Mouse (Mus musculus): ENCODE measurements around the gene Kif27. TPM values are rescaled to one million over a fixed set of nuclear protein-coding genes. Genes with fewer than 3 reads are reported as not detected.
A peak's percentile ranks its signal among the peaks of the same experiment; 100 is the strongest.

Gene Kif27
- polyA plus RNA-seq, 1 experiment from 2014 or later: 1.5 TPM

DNA sequence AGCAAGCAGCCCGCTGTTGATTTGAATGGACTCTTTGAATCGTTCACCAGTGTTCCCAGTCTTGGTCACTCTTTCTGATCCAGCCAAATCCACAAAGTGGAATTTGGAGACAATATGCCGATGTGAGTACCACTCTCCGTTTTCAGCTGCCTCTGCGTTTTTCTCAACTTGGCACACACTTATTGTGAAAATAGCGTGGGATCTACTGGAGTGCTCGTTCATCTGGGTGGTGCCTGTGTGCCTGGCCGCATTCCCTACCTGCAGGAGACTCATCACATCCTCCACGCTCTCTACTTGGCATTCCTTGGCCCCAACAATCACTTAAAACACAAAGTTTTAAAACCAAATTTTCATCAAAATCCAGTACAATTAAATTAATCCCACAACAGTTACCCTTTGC, 14.4 kb downstream of the Kif27 start:
- H3K9me3 ChIP-seq: no peaks in the 10 kb centered on the region
- WGBS: 89% methylated on average over 9 of the region's 9 CpGs

DNA sequence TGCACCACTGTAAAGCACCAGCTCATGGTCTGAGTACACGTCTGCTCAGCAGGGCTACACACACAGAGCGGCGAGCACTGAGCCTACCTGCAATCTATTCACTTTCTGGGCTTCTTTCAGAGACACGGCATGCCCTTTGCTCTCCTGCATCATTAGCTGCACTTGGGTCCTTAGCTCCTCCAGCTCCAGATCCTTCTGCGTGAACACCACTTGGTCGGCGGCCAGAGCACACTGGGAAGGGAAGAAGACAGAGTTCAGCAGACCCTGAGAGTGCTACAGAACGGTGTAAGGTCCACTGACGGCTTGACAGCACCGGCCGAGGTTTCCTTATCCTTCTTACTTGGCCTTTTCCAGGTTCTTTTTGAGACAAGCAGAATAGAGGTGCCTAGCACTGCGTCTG, 21.5 kb downstream of the Kif27 start:
- no peak for DNase-seq (ENCODE audit: low spot score)
- H3K9me3 ChIP-seq: no peaks in the 10 kb centered on the region
- H3K27me3 ChIP-seq (ENCODE audit: insufficient read depth, poor library complexity, severe bottlenecking): no peaks in the 10 kb centered on the region
- H3K27ac ChIP-seq: no peak overlapping the region
- H3K36me3 ChIP-seq: no peaks in the 10 kb centered on the region
- WGBS: 85% methylated on average over 12 of the region's 12 CpGs
- no peaks in the 10 kb centered on the region for H3K4me1 ChIP-seq (replicated peaks)
- no peak overlapping the region for H3K4me3 ChIP-seq

More for the DNA sequence above, 14.4 kb downstream of the Kif27 start:
- DNase-seq (ENCODE audit: low spot score): no peak
- Histone ChIP-seq H3K36me3 (no peaks in the 10 kb centered on the region), H3K27me3 (ENCODE audit: insufficient read depth, poor library complexity, severe bottlenecking) (no peaks in the 10 kb centered on the region), H3K27ac (no peak overlapping the region), H3K4me1 (replicated peaks) (no peaks in the 10 kb centered on the region), H3K4me3 (no peak overlapping the region)

DNA sequence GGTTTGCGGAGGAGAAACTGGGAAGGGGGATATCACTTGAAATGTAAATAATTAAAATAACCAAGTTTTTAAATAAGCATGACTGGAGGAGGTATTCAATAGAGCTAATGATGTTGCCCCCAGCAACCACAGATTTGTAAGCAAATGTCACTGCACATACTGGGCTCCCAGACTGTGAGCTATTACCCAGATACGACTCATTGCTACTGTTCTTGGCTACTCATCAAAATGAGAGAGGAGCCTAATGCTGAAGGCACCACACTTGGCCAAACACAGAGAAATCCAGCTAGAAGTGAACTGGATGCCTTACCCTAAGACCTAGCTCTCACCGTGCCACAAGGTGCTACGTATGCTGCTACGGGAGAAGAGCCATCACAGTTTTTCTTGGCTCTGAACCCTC, 24.8 kb downstream of the Kif27 start:
- no peaks in the 10 kb centered on the region for H3K27me3 ChIP-seq (ENCODE audit: insufficient read depth, poor library complexity, severe bottlenecking)
- no peaks in the 10 kb centered on the region for H3K9me3 ChIP-seq
- DNase-seq (ENCODE audit: low spot score): no peak
- H3K36me3 ChIP-seq: no peaks in the 10 kb centered on the region
- no peak overlapping the region for H3K4me3 ChIP-seq
- no peak overlapping the region for H3K27ac ChIP-seq
- 95% methylated on average over 5 of the region's 5 CpGs for WGBS
- H3K4me1 ChIP-seq (replicated peaks): no peaks in the 10 kb centered on the region

DNA sequence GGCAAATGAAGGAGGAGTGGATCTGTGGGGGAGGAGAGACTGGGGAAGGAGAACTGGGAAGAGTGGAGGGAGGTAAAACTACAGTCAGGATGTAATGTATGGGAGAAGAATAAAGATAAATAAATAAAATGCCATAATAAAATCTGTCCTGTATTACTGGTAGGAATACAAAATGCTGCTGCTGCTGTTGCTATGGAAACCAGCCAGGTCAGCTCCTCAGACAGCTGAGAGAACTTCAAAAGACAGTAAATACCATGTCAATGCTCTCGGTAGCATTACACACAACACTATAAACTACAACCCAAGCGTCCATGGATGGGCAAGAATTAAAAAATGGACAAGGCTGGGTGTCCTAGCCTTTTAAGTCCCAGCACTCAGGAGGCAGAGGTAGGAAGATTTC, 41.2 kb downstream of the Kif27 start:
- H3K27ac ChIP-seq: no peak overlapping the region
- no peaks in the 10 kb centered on the region for H3K4me1 ChIP-seq (replicated peaks)
- DNase-seq (ENCODE audit: low spot score): no peak
- no peaks in the 10 kb centered on the region for H3K9me3 ChIP-seq
- 78% methylated on average over 2 of the region's 2 CpGs for WGBS
- no peak overlapping the region for H3K4me3 ChIP-seq
- H3K36me3 ChIP-seq: no peaks in the 10 kb centered on the region
- H3K27me3 ChIP-seq (ENCODE audit: insufficient read depth, poor library complexity, severe bottlenecking): no peaks in the 10 kb centered on the region

DNA sequence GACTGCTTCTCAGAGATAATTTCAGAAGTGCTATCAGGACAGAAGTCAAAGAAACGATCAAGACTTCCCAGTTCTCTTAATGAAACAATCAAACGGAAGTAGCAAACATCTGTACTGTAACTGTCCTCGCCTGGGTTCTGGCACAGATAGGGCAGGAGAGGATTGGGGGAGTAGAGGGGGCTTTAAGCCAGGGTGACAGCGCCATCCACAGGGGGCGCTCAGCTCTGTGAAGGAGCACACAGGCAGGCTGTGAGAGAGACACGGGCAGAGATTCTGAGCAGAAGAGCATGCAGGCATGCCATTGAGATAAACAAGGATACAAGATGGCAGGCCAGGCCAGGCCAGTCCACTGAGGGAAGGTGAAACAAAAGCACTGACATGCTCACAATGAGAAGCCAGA, 43.9 kb downstream of the Kif27 start:
- no peaks in the 10 kb centered on the region for H3K27me3 ChIP-seq (ENCODE audit: insufficient read depth, poor library complexity, severe bottlenecking)
- H3K4me3 ChIP-seq: no peak overlapping the region
- no peaks in the 10 kb centered on the region for H3K36me3 ChIP-seq
- H3K9me3 ChIP-seq: no peaks in the 10 kb centered on the region
- DNase-seq (ENCODE audit: low spot score): no peak
- H3K4me1 ChIP-seq (replicated peaks): no peaks in the 10 kb centered on the region
- H3K27ac ChIP-seq: no peak overlapping the region
- WGBS: 61% methylated on average over 6 of the region's 6 CpGs

DNA sequence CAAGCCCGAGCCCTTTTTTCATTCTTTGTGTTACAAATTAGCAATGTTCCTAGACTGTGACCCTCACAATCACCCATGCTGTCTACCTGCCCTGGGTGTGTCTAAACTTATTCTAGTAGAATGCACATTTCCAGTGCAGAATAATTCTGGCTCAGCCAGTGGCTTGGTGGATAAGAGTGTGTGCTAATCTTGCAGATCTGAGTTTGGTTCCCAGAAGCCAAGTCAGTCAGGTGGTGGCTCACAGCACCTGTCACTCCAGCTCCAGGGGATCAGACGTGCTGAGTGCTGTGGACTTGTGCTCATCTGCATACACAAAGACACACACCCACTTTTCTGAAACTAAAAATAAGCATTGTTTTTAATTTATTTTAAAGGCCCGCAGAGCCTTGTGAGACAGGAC, 45.2 kb downstream of the Kif27 start:
- H3K4me3 ChIP-seq: no peak overlapping the region
- H3K36me3 ChIP-seq: no peaks in the 10 kb centered on the region
- no peak for DNase-seq (ENCODE audit: low spot score)
- WGBS: 79% methylated on average over 3 of the region's 3 CpGs
- no peaks in the 10 kb centered on the region for H3K27me3 ChIP-seq (ENCODE audit: insufficient read depth, poor library complexity, severe bottlenecking)
- no peak overlapping the region for H3K27ac ChIP-seq
- H3K9me3 ChIP-seq: no peaks in the 10 kb centered on the region
- H3K4me1 ChIP-seq (replicated peaks): no peaks in the 10 kb centered on the region

DNA sequence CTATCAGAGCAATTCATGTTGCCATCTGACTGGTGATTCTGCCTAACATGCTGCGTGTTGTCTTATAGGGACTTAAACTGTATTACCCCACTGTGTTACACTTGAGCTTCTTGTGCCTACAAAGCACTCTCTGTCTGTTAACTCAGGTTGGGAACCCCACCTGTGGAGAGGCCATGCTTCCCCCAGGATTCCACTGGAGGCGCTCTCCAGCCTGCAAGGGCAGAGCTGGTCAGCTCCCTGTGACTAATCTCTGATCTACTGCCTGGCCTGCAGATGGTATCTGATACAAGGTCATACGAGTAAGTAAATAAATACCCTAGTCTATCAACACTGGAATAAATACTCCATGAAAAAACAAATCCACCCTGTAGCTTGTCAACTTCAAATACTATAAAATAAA, 47.6 kb downstream of the Kif27 start:
- no peak overlapping the region for H3K27ac ChIP-seq
- H3K36me3 ChIP-seq: no peaks in the 10 kb centered on the region
- H3K9me3 ChIP-seq: no peaks in the 10 kb centered on the region
- H3K4me1 ChIP-seq (replicated peaks): no peaks in the 10 kb centered on the region
- 42% methylated on average over 3 of the region's 3 CpGs for WGBS
- H3K4me3 ChIP-seq: no peak overlapping the region
- peak; percentile 7 for DNase-seq (ENCODE audit: low spot score)
- no peaks in the 10 kb centered on the region for H3K27me3 ChIP-seq (ENCODE audit: insufficient read depth, poor library complexity, severe bottlenecking)

DNA sequence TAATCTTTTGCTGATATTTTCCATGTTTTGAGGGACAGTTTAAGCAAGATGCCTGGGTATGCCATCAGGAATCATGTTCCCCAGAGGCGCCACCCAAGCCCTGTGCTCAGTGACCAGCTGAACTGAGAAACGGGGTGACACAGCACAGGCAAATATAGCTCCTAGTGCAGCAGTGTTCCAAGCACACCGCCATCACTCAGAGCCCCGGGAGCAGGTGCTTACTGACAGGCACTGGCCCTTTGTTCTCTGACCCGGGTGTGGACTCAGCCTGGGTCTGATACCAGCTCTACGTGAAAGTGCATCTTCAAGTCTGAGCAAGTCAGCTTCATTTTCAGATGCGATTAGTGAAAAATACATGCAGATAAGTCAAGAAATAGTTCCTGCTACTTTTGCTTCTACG, 49.4 kb downstream of the Kif27 start:
- no peaks in the 10 kb centered on the region for H3K27me3 ChIP-seq (ENCODE audit: insufficient read depth, poor library complexity, severe bottlenecking)
- H3K4me1 ChIP-seq (replicated peaks): no peaks in the 10 kb centered on the region
- no peak overlapping the region for H3K27ac ChIP-seq
- 78% methylated on average over 8 of the region's 8 CpGs for WGBS
- H3K36me3 ChIP-seq: no peaks in the 10 kb centered on the region
- no peak overlapping the region for H3K4me3 ChIP-seq
- H3K9me3 ChIP-seq: no peaks in the 10 kb centered on the region
- DNase-seq (ENCODE audit: low spot score): peak; percentile 7

DNA sequence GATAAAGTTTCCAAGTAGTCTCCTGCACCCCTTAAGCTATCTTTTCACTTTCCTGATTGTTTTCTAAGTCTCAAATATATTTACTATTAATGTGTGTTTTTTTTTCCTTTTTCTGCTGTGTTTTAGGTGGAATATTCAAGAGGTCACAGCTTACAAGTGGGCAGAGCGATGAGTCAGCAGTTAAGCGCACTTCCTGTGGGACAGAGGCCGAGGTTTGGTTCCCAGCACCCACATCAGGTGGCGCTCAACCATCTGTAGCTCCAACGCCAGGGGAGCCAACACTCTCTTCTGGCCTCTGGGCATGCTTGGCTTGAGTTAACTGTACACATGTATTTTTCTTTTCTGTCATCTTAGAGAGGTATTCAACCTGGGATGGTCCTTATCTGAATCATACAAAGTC, 51.5 kb downstream of the Kif27 start:
- Histone ChIP-seq H3K9me3 (no peaks in the 10 kb centered on the region), H3K27ac (no peak overlapping the region), H3K27me3 (ENCODE audit: insufficient read depth, poor library complexity, severe bottlenecking) (no peaks in the 10 kb centered on the region), H3K4me1 (replicated peaks) (no peaks in the 10 kb centered on the region), H3K36me3 (no peaks in the 10 kb centered on the region), H3K4me3 (no peak overlapping the region)
- DNase-seq (ENCODE audit: low spot score): no peak
- WGBS: 91% methylated on average over 5 of the region's 5 CpGs

DNA sequence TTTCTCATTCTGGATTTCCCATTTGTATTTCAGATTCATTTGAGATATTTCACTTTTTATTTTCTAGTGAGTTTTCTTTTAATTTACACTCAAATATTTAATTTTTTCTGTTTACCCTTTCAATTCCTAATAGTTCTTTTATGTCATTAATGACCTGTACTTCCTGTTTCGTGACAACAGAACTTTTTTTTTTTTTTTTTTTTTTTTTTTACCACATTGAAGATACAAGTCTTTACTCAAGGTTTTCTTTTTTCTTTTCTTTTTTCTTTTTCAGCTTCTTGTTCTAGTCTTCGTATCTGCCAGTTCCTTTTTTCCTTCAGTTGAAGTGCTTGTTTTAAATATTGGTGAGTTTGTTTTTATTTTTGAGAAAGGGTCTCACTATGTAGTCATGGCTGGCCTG, 53.7 kb downstream of the Kif27 start:
- no peak overlapping the region for H3K27ac ChIP-seq
- DNase-seq (ENCODE audit: low spot score): no peak
- H3K4me3 ChIP-seq: no peak overlapping the region
- no peaks in the 10 kb centered on the region for H3K4me1 ChIP-seq (replicated peaks)
- H3K27me3 ChIP-seq (ENCODE audit: insufficient read depth, poor library complexity, severe bottlenecking): no peaks in the 10 kb centered on the region
- 87% methylated on average over 2 of the region's 2 CpGs for WGBS
- H3K9me3 ChIP-seq: no peaks in the 10 kb centered on the region
- H3K36me3 ChIP-seq: no peaks in the 10 kb centered on the region

DNA sequence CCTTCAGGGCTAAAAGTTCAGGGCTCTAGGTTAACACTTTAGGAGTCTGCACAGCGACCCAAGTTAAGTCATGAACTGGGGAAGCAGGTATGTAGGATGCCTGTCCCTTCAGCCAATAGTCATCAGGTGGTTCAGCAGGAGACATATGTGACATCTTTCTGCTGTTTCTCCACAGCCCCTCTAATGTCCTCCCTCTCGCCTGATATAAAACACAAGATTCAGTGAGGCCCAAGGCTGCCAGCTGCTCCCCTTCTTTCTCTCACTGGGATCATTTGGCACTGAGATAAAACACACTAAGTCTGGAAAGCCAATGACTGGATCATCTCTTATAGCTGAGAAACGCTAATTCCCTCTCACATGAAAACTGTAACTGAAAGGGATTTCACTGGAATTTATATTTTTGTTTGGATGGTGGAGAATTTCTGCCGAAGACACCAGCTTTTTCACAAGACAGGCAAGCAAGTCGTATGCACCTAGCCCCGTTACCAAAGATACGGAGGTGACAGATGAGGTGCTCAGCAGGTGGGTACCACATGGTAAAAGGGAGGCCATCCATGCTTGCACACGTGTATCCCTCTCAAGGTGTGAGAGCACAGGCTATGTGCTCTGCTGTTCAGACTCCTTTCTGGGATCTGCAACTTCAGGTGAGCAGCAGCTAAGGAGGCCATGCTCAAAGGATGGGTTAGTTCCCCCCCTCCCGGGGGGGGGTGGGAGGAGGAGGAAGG, 56.3 kb downstream of the Kif27 start:
- no peak overlapping the region for H3K4me3 ChIP-seq
- H3K27me3 ChIP-seq (ENCODE audit: insufficient read depth, poor library complexity, severe bottlenecking): no peaks in the 10 kb centered on the region
- no peaks in the 10 kb centered on the region for H3K36me3 ChIP-seq
- H3K9me3 ChIP-seq: no peaks in the 10 kb centered on the region
- no peak for DNase-seq (ENCODE audit: low spot score)
- whole genome bisulfite sequencing: 82% methylated on average over 9 of the region's 9 CpGs
- H3K27ac ChIP-seq: no peak overlapping the region
- no peaks in the 10 kb centered on the region for H3K4me1 ChIP-seq (replicated peaks)

DNA sequence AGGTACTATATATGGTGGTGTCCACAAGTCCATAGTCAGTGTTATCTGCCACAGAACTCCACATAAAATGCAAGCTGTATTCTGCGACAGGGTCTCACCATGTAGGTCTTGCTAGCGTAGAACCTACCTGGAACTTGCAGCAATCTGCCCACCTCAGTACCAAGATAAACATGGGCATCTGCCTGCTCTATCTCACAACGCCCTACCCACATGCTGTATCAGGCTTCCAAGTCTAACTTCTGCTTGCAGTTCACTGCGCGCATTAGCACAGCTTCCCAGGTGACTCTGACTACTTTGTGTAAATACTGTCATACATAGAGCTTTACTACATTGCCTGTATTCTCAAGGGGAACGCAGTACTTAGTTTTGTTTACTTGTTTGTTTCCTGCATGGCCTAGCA, 57.0 kb downstream of the Kif27 start:
- Histone ChIP-seq H3K4me1 (replicated peaks) (no peaks in the 10 kb centered on the region), H3K27me3 (ENCODE audit: insufficient read depth, poor library complexity, severe bottlenecking) (no peaks in the 10 kb centered on the region), H3K36me3 (no peaks in the 10 kb centered on the region), H3K9me3 (no peaks in the 10 kb centered on the region), H3K4me3 (no peak overlapping the region), H3K27ac (no peak overlapping the region)
- 94% methylated on average over 6 of the region's 6 CpGs for WGBS
- no peak for DNase-seq (ENCODE audit: low spot score)

DNA sequence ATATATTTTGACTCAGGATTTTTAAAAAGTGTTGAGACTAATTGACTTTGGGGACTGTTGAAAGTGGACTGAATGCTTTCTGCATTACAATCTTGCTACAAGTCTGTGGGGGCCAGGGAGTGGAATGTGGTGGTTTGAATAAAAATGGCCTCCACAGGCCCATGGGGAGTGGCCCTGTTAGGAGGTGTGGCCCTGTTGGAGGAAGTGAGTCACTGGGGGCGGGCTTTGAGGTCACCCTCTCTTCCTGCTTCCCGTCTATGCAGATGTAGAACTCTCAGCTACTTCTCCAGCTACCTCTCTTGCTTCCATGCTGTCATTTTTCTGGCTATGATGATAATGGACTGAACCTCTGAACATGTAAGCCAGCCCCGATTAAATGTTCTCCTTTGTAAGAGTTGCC, 60.2 kb downstream of the Kif27 start:
- H3K4me3 ChIP-seq: no peak overlapping the region
- H3K27me3 ChIP-seq (ENCODE audit: insufficient read depth, poor library complexity, severe bottlenecking): no peaks in the 10 kb centered on the region; the same call in 1 of the 2 replicates
- no peak for DNase-seq (ENCODE audit: low spot score)
- 97% methylated on average over 3 of the region's 3 CpGs for WGBS
- H3K4me1 ChIP-seq (replicated peaks): 0 out of 2 replicates have a peak, but pooled peaks cover 1% of the 10 kb centered on the region
- no peaks in the 10 kb centered on the region for H3K9me3 ChIP-seq
- no peak overlapping the region for H3K27ac ChIP-seq
- H3K36me3 ChIP-seq: no peaks in the 10 kb centered on the region

DNA sequence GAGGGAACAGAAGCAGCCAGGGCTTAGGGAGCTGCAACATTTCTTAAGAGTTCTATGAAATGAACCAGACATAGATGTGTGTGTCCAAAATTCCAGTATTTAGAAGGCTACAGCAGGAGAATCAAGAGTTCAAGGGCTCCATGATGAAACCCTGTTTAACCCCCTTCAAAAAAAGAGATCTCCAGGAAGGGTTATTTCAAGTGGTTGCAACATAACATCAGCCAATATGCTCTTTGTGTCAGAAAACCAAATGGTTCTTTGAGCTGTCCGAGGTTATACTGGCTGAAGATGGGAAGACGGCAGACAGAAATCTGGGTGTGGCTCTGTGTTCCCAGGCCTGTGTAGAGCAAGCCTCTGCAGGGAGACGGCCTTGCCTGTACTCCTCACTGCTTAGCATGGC, 63.3 kb downstream of the Kif27 start:
- DNase-seq (ENCODE audit: low spot score): no peak
- no peaks in the 10 kb centered on the region for H3K36me3 ChIP-seq
- 83% methylated on average over 3 of the region's 3 CpGs for WGBS
- H3K27me3 ChIP-seq (ENCODE audit: insufficient read depth, poor library complexity, severe bottlenecking): no peaks in the 10 kb centered on the region; the same call in 1 of the 2 replicates
- H3K9me3 ChIP-seq: no peaks in the 10 kb centered on the region
- H3K27ac ChIP-seq: no peak overlapping the region
- H3K4me3 ChIP-seq: no peak overlapping the region
- H3K4me1 ChIP-seq (replicated peaks): peaks cover 17% of the 10 kb centered on the region

Measured in hindbrain, embryonic 10.5 days (tissue).